Mouse (Mus musculus): ENCODE results near the gene Nras. TPM values are rescaled to one million over a fixed set of nuclear protein-coding genes. Genes with fewer than 3 reads are reported as not detected.
A peak's percentile ranks its signal among the peaks of the same experiment; 100 is the strongest.

The Nras gene
- 123 and 134 TPM in 2 replicates for polyA plus RNA-seq (2016; fragmentation: Nextera tagmentation; extraction: Ambion mirVana)

GRCm38 (mm10) chr3:103058207-103059157 is at the start of gene Nras:
Nras (plus strand) TSS chr3:103058285.
- Histone ChIP-seq H3K9me3 (replicated peaks) (no peaks in the 10 kb centered on the region), H3K36me3 (peaks cover 74% of the 10 kb centered on the region), H3K4me1 (peaks cover 7% of the 10 kb centered on the region; the same call in 1 of the 2 replicates), H3K27me3 (ENCODE audit: low read depth, poor library complexity, severe bottlenecking) (no peaks in the 10 kb centered on the region), H3K27ac (peak within 1 kb of the TSS; percentile 97), H3K4me3 (peak within 1 kb of the TSS; percentile 81)
- WGBS: 3% methylated on average over 46 of the region's 46 CpGs
- DNase-seq (ENCODE audit: low spot score): peak; percentile 99

- H3K27me3 ChIP-seq (ENCODE audit: low read depth, poor library complexity, severe bottlenecking): no peaks in the 10 kb centered on the region
- H3K4me1 ChIP-seq: peaks cover 4% of the 10 kb centered on the region; the same call in 1 of the 2 replicates
- no peaks in the 10 kb centered on the region for H3K9me3 ChIP-seq (replicated peaks)
- 89% methylated on average over 2 of the region's 2 CpGs for WGBS
- DNase-seq (ENCODE audit: low spot score): no peak
- no peak overlapping the region for H3K27ac ChIP-seq
- peaks cover 5% of the 10 kb centered on the region for H3K36me3 ChIP-seq
- H3K4me3 ChIP-seq: no peak overlapping the region
These were observed 40.7 kb upstream of the Nras start for GRCm38 (mm10) chr3:103017350-103017749.

GRCm38 (mm10) chr3:103019462-103019861 is 38.6 kb upstream of the Nras start:
- Histone ChIP-seq H3K4me1 (peaks cover 4% of the 10 kb centered on the region; the same call in 1 of the 2 replicates), H3K27ac (no peak overlapping the region), H3K4me3 (peak overlapping the region; percentile 92), H3K27me3 (ENCODE audit: low read depth, poor library complexity, severe bottlenecking) (no peaks in the 10 kb centered on the region), H3K9me3 (replicated peaks) (no peaks in the 10 kb centered on the region), H3K36me3 (peaks cover 8% of the 10 kb centered on the region)
- 82% methylated on average over 2 of the region's 2 CpGs for WGBS
- DNase-seq (ENCODE audit: low spot score): no peak

- H3K36me3 ChIP-seq: peaks cover 16% of the 10 kb centered on the region
- H3K27ac ChIP-seq: peak within 1 kb of the TSS; percentile 100
- no peaks in the 10 kb centered on the region for H3K9me3 ChIP-seq (replicated peaks)
- H3K27me3 ChIP-seq (ENCODE audit: low read depth, poor library complexity, severe bottlenecking): no peaks in the 10 kb centered on the region
- WGBS: under 1% methylated on average over 55 of the region's 55 CpGs
- H3K4me3 ChIP-seq: peak within 1 kb of the TSS; percentile 92
- peak; percentile 96 for DNase-seq (ENCODE audit: low spot score)
- H3K4me1 ChIP-seq: peaks cover 4% of the 10 kb centered on the region; the same call in 1 of the 2 replicates
These were observed 37.7 kb upstream of the Nras start, which contains the start of gene Csde1 for GRCm38 (mm10) chr3:103020249-103020942. Csde1 (plus strand) TSS chr3:103020426.

GRCm38 (mm10) chr3:103020943-103021638 is 37.0 kb upstream of the Nras start:
- Histone ChIP-seq H3K4me1 (peaks cover 4% of the 10 kb centered on the region; the same call in 1 of the 2 replicates), H3K36me3 (peaks cover 23% of the 10 kb centered on the region), H3K9me3 (replicated peaks) (no peaks in the 10 kb centered on the region), H3K27ac (peak overlapping the region; percentile 100), H3K4me3 (peak overlapping the region; percentile 92), H3K27me3 (ENCODE audit: low read depth, poor library complexity, severe bottlenecking) (no peaks in the 10 kb centered on the region)
- WGBS: under 1% methylated on average over 37 of the region's 37 CpGs
- DNase-seq (ENCODE audit: low spot score): peak; percentile 93

- no peak for DNase-seq (ENCODE audit: low spot score)
- no peak overlapping the region for H3K27ac ChIP-seq
- no peaks in the 10 kb centered on the region for H3K9me3 ChIP-seq (replicated peaks)
- peaks cover 4% of the 10 kb centered on the region; the same call in 1 of the 2 replicates for H3K4me1 ChIP-seq
- peaks cover 74% of the 10 kb centered on the region for H3K36me3 ChIP-seq
- H3K27me3 ChIP-seq (ENCODE audit: low read depth, poor library complexity, severe bottlenecking): no peaks in the 10 kb centered on the region
- 90% methylated on average over 1 of the region's 1 CpGs for WGBS
- no peak overlapping the region for H3K4me3 ChIP-seq
These were observed 31.9 kb upstream of the Nras start for GRCm38 (mm10) chr3:103026174-103026573.

GRCm38 (mm10) chr3:103040285-103040684 is 17.8 kb upstream of the Nras start:
- 94% methylated on average over 6 of the region's 6 CpGs for WGBS
- Histone ChIP-seq H3K36me3 (peaks cover 97% of the 10 kb centered on the region), H3K27ac (no peak overlapping the region), H3K27me3 (ENCODE audit: low read depth, poor library complexity, severe bottlenecking) (no peaks in the 10 kb centered on the region), H3K4me1 (no peaks in the 10 kb centered on the region), H3K4me3 (no peak overlapping the region), H3K9me3 (replicated peaks) (no peaks in the 10 kb centered on the region)
- DNase-seq (ENCODE audit: low spot score): no peak

- Histone ChIP-seq H3K9me3 (replicated peaks) (no peaks in the 10 kb centered on the region), H3K36me3 (peaks cover 97% of the 10 kb centered on the region), H3K4me3 (no peak overlapping the region), H3K27ac (no peak overlapping the region), H3K4me1 (no peaks in the 10 kb centered on the region), H3K27me3 (ENCODE audit: low read depth, poor library complexity, severe bottlenecking) (no peaks in the 10 kb centered on the region)
- 92% methylated on average over 1 of the region's 1 CpGs for WGBS
- no peak for DNase-seq (ENCODE audit: low spot score)
These were observed 17.2 kb upstream of the Nras start for GRCm38 (mm10) chr3:103040861-103041379.

GRCm38 (mm10) chr3:103056016-103056595 is 2.0 kb upstream of the Nras start:
- Histone ChIP-seq H3K27me3 (ENCODE audit: low read depth, poor library complexity, severe bottlenecking) (no peaks in the 10 kb centered on the region), H3K27ac (no peak overlapping the region), H3K4me3 (no peak overlapping the region), H3K36me3 (peaks cover 74% of the 10 kb centered on the region), H3K4me1 (peaks cover 7% of the 10 kb centered on the region; the same call in 1 of the 2 replicates), H3K9me3 (replicated peaks) (no peaks in the 10 kb centered on the region)
- DNase-seq (ENCODE audit: low spot score): no peak
- 92% methylated on average over 5 of the region's 5 CpGs for WGBS

- Histone ChIP-seq H3K27me3 (ENCODE audit: low read depth, poor library complexity, severe bottlenecking) (no peaks in the 10 kb centered on the region), H3K4me3 (peak overlapping the region; percentile 81), H3K4me1 (peaks cover 7% of the 10 kb centered on the region; the same call in 1 of the 2 replicates), H3K36me3 (peaks cover 74% of the 10 kb centered on the region), H3K27ac (peak overlapping the region; percentile 97), H3K9me3 (replicated peaks) (no peaks in the 10 kb centered on the region)
- no peak for DNase-seq (ENCODE audit: low spot score)
- WGBS: 7% methylated on average over 10 of the region's 10 CpGs
These were observed 333 bp upstream of the Nras start for GRCm38 (mm10) chr3:103057752-103058151.

GRCm38 (mm10) chr3:103066927-103067326 is 8.8 kb downstream of the Nras start:
- Histone ChIP-seq H3K36me3 (peaks cover 80% of the 10 kb centered on the region), H3K9me3 (replicated peaks) (no peaks in the 10 kb centered on the region), H3K4me1 (no peaks in the 10 kb centered on the region), H3K4me3 (no peak overlapping the region), H3K27me3 (ENCODE audit: low read depth, poor library complexity, severe bottlenecking) (no peaks in the 10 kb centered on the region), H3K27ac (no peak overlapping the region)
- no peak for DNase-seq (ENCODE audit: low spot score)
- WGBS: 93% methylated on average over 8 of the region's 8 CpGs

GRCm38 (mm10) chr3:103068971-103069370 is 10.9 kb downstream of the Nras start:
- Histone ChIP-seq H3K27me3 (ENCODE audit: low read depth, poor library complexity, severe bottlenecking) (no peaks in the 10 kb centered on the region), H3K4me1 (no peaks in the 10 kb centered on the region), H3K4me3 (no peak overlapping the region), H3K9me3 (replicated peaks) (no peaks in the 10 kb centered on the region), H3K36me3 (peaks cover 60% of the 10 kb centered on the region), H3K27ac (no peak overlapping the region)
- DNase-seq (ENCODE audit: low spot score): no peak
- WGBS: 93% methylated on average over 6 of the region's 6 CpGs

All from limb, embryonic 10.5 days (tissue).